Mouse (Mus musculus) stomach, embryonic 16.5 days (tissue): ENCODE data around the gene Armc5. TPM values are rescaled to one million over a fixed set of nuclear protein-coding genes. Genes with fewer than 3 reads are reported as not detected.

Source experiments
- ATAC-seq: fragments of 200-750 bp; cut with Nextera tagmentation; 2 replicates; pipeline ENCODE4 v1.8.0; 2017; ENCODE audit warnings: moderate number of reproducible peaks, moderate TSS enrichment; ENCODE audit not compliant: insufficient read depth, low FRiP score
- H3K27ac ChIP-seq: fragments of 300-500 bp; sonication (generic); 2 replicates; pipeline ENCODE4 v1.5.1; 2014; ENCODE audit warnings: low read length
- H3K27me3 ChIP-seq: fragments of 300-500 bp; sonication (generic); 2 replicates; pipeline ENCODE4 v1.6.1; 2014; ENCODE audit warnings: low read length, control low read depth, mixed read lengths; ENCODE audit not compliant: control insufficient read depth, insufficient read depth
- H3K36me3 ChIP-seq: fragments of 300-500 bp; sonication (generic); 2 replicates; pipeline ENCODE4 v1.6.1; 2014; ENCODE audit warnings: low read length; ENCODE audit not compliant: control insufficient read depth, insufficient read depth
- H3K4me1 ChIP-seq: fragments of 300-500 bp; sonication (generic); 2 replicates; pipeline ENCODE4 v1.6.1; 2014; ENCODE audit warnings: low read length, control low read depth, mixed read lengths; ENCODE audit not compliant: control insufficient read depth, insufficient read depth
- H3K4me2 ChIP-seq: fragments of 300-500 bp; sonication (generic); 2 replicates; pipeline ENCODE4 v1.6.1; 2014; ENCODE audit warnings: low read depth, low read length, mixed read lengths
- H3K4me3 ChIP-seq: fragments of 300-500 bp; sonication (generic); replicated peaks from 2 replicates; pipeline ENCODE4 v1.5.1; 2014; ENCODE audit warnings: mild to moderate bottlenecking, low read length
- H3K9ac ChIP-seq: fragments of 300-500 bp; sonication (generic); 2 replicates; pipeline ENCODE4 v1.6.1; 2014; ENCODE audit warnings: low read length
- H3K9me3 ChIP-seq: fragments of 300-500 bp; sonication (generic); replicated peaks from 2 replicates; pipeline ENCODE4 v1.6.1; 2016; ENCODE audit warnings: low read length, control low read depth; ENCODE audit not compliant: control insufficient read depth
- WGBS: fragments of 180-500 bp; shearing (Covaris S2); extraction: QIAGEN DNeasy Blood & Tissue Kit; methylation state at CpG from one replicate; pipeline ENCODE4 v1.1.7; 2014; 5-methylcytosine and 5-hydroxymethylcytosine counted together
- polyA plus RNA-seq: library from polyadenylated mRNA; unstranded; fragments of >200 nt; fragmentation: Nextera tagmentation; extraction: Ambion mirVana; gene quantifications from 2 replicates; pipeline ENCODE4 v1.2.1, GENCODE M21; 2015

The Armc5 gene
- polyA plus RNA-seq, 1 experiment from 2014 or later: 14.0 TPM

DNA sequence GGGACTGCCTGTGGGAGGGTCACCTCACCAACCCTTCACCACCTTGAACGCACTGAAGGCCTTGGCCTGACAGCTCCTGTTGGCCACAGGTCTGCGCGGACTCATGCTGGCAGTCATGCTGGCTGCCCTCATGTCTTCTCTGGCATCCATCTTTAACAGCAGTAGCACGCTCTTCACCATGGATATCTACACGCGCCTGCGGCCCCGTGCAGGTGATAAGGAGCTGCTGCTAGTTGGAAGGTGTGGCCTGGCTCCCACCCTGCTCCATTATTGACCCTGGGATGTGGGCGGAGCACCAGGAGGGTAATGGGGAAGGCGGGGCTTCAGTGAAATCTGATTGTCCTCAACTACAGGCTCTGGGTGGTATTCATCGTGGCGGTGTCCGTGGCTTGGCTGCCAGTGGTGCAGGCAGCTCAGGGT is 33.3 kb downstream of the Armc5 start:
- Histone ChIP-seq H3K4me2 (0 out of 2 replicates have a peak overlapping the region, but pooled peaks have one; percentile 15), H3K27ac (no peak overlapping the region)
- 47% methylated on average over 13 of the region's 13 CpGs for WGBS

DNA sequence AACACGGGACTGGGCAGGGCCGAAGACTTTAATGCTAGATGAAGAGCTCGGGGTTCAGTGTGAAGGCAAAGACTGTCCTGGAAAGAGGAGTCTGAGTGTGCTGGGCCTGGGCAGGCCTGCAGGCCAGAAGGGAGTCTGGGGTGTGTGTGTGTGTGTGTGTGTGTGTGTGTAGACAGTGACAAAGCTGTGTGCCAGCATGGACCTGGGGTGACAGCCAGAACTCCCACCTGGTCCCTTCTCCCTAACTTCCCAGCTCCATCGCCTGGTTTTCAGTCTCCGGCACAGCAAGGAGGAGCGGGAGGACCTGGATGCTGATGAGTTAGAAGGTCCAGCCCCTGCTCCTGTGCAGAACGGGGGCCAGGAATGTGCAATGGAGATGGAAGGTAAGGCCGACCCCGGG is 34.4 kb downstream of the Armc5 start:
- no peak overlapping the region for H3K27ac ChIP-seq
- no peak for ATAC-seq
- no peak overlapping the region for H3K4me3 ChIP-seq
- H3K36me3 ChIP-seq: peaks cover 14% of the 10 kb centered on the region; the same call in 1 of the 2 replicates
- no peak overlapping the region for H3K4me2 ChIP-seq
- H3K9ac ChIP-seq: no peak overlapping the region
- H3K4me1 ChIP-seq: 0 out of 2 replicates have a peak, but pooled peaks cover 3% of the 10 kb centered on the region
- H3K9me3 ChIP-seq: no peaks in the 10 kb centered on the region
- 94% methylated on average over 9 of the region's 9 CpGs for WGBS
- H3K27me3 ChIP-seq: no peaks in the 10 kb centered on the region

More for the DNA sequence above, 33.3 kb downstream of the Armc5 start:
- no peak overlapping the region for H3K9ac ChIP-seq
- H3K27me3 ChIP-seq: no peaks in the 10 kb centered on the region
- no peaks in the 10 kb centered on the region for H3K9me3 ChIP-seq
- H3K4me1 ChIP-seq: 0 out of 2 replicates have a peak, but pooled peaks cover 3% of the 10 kb centered on the region
- peaks cover 14% of the 10 kb centered on the region; the same call in 1 of the 2 replicates for H3K36me3 ChIP-seq
- H3K4me3 ChIP-seq: no peak overlapping the region
- peak; percentile 87 for ATAC-seq

DNA sequence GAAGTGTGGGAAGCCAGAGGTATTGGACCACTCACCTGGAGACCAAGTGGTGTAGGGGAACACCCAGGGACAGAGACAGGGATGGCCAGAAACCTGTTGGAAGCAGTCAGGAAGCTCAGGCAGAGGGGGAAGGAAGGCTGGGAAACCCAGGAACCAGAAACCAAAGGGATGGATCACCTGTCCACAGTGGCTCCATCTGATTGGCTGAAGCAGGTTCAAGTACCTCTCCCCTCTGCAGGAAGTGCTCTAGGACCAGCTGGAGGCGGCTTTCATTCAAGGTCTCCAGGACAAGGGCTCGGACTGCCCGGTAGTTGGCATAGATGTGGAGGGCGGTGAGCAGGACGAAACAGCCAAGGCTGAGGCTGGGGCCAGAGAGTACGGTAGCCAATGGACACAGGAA is 38.9 kb downstream of the Armc5 start:
- Histone ChIP-seq H3K27ac (no peak overlapping the region), H3K27me3 (no peaks in the 10 kb centered on the region), H3K4me1 (peaks cover 5% of the 10 kb centered on the region; the same call in 1 of the 2 replicates), H3K9me3 (no peaks in the 10 kb centered on the region), H3K4me3 (no peak overlapping the region), H3K4me2 (no peak overlapping the region), H3K36me3 (peaks cover 17% of the 10 kb centered on the region; the same call in 1 of the 2 replicates), H3K9ac (no peak overlapping the region)
- 95% methylated on average over 6 of the region's 6 CpGs for WGBS
- no peak for ATAC-seq

DNA sequence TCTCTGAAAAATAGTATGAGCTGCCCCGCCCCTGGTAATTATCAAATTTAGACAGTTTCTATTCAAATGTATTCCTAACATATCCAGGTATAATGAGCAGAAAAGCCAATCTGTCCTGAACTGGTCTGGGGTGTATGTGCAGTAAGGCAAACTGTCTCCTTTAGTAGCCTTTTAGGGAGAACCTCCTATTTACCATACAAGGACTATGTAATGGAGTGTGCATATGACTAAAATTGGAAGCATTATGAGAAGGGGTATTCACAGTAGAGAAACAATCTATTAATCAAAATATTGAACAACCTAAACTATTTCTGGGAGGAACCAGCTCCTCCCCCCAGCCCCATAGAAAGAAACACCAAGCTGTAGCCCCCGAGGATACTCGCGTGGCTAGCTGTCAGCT is 42.6 kb downstream of the Armc5 start:
- H3K36me3 ChIP-seq: peaks cover 4% of the 10 kb centered on the region; the same call in 1 of the 2 replicates

DNA sequence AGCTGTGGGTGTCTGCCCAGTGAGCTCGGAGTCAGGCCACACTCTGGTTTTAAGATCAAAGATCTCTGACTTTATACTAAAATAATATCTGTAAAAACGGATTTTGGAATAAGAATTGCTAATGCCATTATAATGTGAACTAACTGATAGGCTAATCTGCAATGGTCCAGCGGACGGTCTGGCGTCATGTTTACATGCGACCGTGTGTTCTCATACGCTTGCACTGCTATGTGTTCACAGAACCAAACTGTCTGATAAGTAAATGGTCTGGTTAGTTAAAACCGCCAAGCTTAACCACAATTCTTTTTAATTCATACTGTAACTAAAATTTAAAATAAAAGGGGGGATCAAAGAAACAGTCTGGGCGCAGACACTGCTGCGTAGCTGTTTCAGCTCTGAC is 44.6 kb downstream of the Armc5 start:
- Histone ChIP-seq H3K9me3 (no peaks in the 10 kb centered on the region), H3K4me3 (no peak overlapping the region), H3K36me3 (0 out of 2 replicates have a peak, but pooled peaks cover 3% of the 10 kb centered on the region), H3K27ac (no peak overlapping the region), H3K9ac (no peak overlapping the region), H3K4me1 (peaks cover 7% of the 10 kb centered on the region; the same call in 1 of the 2 replicates), H3K4me2 (no peak overlapping the region), H3K27me3 (no peaks in the 10 kb centered on the region)
- no peak for ATAC-seq
- WGBS: 87% methylated on average over 11 of the region's 11 CpGs

More for the DNA sequence above, 42.6 kb downstream of the Armc5 start:
- Histone ChIP-seq H3K4me2 (no peak overlapping the region), H3K4me3 (no peak overlapping the region), H3K27me3 (no peaks in the 10 kb centered on the region), H3K9me3 (no peaks in the 10 kb centered on the region), H3K27ac (peak overlapping the region; percentile 36; the same call in 1 of the 2 replicates), H3K9ac (no peak overlapping the region), H3K4me1 (peaks cover 7% of the 10 kb centered on the region; the same call in 1 of the 2 replicates)
- WGBS: 89% methylated on average over 4 of the region's 4 CpGs
- peak; percentile 55 for ATAC-seq

DNA sequence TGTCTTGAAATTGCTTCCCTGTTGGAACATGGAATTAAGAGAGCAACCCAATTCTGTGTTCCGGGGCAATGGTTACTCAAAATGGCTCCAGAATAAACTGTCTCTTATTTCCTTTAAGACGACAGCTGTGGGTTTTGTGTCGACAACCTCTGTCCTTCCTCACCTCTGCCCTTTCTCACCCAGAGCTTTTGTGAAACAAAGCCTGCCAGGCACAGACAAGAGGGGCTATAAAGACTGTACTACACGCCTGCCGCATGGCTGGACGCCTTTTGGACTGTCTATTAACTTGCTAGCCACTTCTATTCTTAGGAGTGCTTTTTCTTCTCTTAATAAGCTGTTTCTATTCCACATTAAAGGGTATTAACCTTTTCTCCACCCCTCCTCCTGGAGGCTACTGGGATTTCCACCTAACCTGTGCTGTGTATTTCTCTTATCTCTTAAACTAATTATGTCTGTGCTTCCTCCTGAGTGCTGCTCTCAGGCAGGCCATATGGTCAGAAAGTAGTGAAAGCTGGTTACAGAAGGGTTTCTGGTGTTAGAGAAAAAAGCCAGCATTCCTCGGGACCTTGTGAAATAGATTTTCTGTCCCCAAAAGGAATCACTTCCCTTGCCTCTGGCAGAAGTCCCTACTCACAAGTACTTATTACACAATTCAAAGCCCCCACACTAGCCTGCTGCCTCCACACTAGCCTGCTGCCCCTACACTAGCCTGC is 45.5 kb downstream of the Armc5 start:
- WGBS: 37% methylated on average over 7 of the region's 7 CpGs
- ATAC-seq: no peak
- Histone ChIP-seq H3K4me2 (no peak overlapping the region), H3K9me3 (no peaks in the 10 kb centered on the region), H3K9ac (no peak overlapping the region), H3K4me3 (no peak overlapping the region), H3K4me1 (peaks cover 6% of the 10 kb centered on the region; the same call in 1 of the 2 replicates), H3K27ac (no peak overlapping the region), H3K27me3 (no peaks in the 10 kb centered on the region), H3K36me3 (0 out of 2 replicates have a peak, but pooled peaks cover 6% of the 10 kb centered on the region)

DNA sequence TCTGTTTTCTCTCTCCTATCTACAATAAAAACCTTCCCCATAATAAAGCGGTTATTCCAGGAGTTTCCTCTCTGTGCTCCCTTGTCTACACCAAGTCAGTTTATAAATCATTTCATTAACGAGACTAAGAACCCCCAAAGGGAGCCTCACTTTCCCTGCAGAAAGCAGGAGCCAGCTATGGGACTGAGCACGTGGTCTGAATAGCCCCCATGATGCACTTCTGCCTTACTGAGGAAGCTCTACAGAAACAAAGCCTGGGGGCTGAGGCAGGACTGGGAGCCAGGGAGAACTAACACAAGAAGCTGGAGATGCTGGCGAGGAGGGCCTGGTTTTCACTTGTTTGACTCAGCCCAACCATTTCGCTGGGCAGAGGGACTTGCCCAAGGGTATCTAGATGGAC is 46.9 kb downstream of the Armc5 start:
- H3K36me3 ChIP-seq: 0 out of 2 replicates have a peak, but pooled peaks cover 6% of the 10 kb centered on the region
- H3K27me3 ChIP-seq: no peaks in the 10 kb centered on the region
- ATAC-seq: no peak
- no peak overlapping the region for H3K4me3 ChIP-seq
- peak overlapping the region; percentile 4; the same call in 1 of the 2 replicates for H3K27ac ChIP-seq
- 48% methylated on average over 5 of the region's 5 CpGs for WGBS
- H3K9ac ChIP-seq: no peak overlapping the region
- peaks cover 7% of the 10 kb centered on the region; the same call in 1 of the 2 replicates for H3K4me1 ChIP-seq
- no peaks in the 10 kb centered on the region for H3K9me3 ChIP-seq
- no peak overlapping the region for H3K4me2 ChIP-seq

DNA sequence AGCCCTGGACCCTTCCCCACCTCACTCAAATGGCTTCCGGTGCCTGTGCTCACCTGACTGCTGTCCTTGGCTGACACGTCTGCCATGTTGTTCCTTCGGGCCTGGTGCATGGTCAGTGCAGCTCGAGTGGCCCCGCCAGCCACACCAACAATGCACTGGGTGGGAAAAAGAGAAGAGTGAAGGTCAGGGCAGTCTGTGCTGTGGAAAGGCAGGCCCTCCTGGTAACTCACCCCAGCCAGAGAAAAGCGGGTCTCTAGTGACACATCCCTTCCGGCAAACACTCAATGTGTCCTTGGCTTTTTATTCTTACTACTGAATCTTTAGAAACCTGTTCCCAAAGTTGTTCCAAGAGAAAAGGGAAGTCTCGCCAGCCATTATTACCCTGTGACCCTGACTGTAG is 47.9 kb downstream of the Armc5 start:
- no peak for ATAC-seq
- 82% methylated on average over 8 of the region's 8 CpGs for WGBS
- Histone ChIP-seq H3K27ac (no peak overlapping the region), H3K4me1 (peaks cover 8% of the 10 kb centered on the region; the same call in 1 of the 2 replicates), H3K27me3 (no peaks in the 10 kb centered on the region), H3K4me2 (no peak overlapping the region), H3K36me3 (0 out of 2 replicates have a peak, but pooled peaks cover 4% of the 10 kb centered on the region), H3K4me3 (no peak overlapping the region), H3K9ac (no peak overlapping the region), H3K9me3 (no peaks in the 10 kb centered on the region)

DNA sequence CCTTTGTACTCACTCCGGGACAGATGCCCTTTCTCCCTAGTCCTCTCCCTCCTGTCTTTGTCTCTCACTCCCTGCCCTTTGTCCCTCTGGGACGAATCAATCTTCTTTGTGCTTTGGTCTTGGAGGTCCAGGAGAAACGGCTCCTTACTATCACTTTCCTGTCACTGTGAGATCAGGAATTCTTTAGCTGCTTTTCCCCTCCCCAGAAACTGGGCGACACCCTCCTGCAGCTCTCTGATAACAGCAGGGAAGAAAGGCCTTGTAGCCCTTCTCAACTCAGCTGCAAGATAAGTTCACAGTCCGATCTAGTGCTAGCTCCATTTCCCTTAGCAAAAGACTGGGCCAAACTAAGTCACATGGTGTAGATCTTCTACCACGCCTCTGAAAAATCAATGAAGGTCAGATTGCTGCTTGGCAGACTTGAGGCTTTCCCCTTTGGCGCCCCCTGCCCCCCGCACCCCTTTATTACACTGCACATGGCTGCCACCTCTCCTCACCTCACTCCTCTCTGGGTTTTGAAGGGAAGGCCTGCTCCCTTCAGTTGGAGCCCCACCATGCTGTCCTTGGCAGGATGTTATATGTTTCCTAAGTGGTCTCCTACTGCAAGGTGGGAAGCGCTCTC is 51.9 kb downstream of the Armc5 start:
- H3K4me2 ChIP-seq: peak overlapping the region; percentile 17; the same call in 1 of the 2 replicates
- WGBS: 22% methylated on average over 9 of the region's 9 CpGs
- no peak overlapping the region for H3K9ac ChIP-seq

More for the DNA sequence above, 51.9 kb downstream of the Armc5 start:
- no peak overlapping the region for H3K4me3 ChIP-seq
- no peaks in the 10 kb centered on the region for H3K27me3 ChIP-seq
- peaks cover 5% of the 10 kb centered on the region; the same call in 1 of the 2 replicates for H3K4me1 ChIP-seq
- peak; percentile 89 for ATAC-seq
- H3K27ac ChIP-seq: peak overlapping the region; percentile 30; the same call in 1 of the 2 replicates
- no peaks in the 10 kb centered on the region for H3K9me3 ChIP-seq
- peaks cover 6% of the 10 kb centered on the region; the same call in 1 of the 2 replicates for H3K36me3 ChIP-seq
